Mouse (Mus musculus): ENCODE results near the gene Trim28.
"Not testable (repeated sequence)": the region's sequence is repeated elsewhere in the genome, so short reads cannot be mapped to it uniquely, and the experiment has no call there.

Trim28 gene

DNA sequence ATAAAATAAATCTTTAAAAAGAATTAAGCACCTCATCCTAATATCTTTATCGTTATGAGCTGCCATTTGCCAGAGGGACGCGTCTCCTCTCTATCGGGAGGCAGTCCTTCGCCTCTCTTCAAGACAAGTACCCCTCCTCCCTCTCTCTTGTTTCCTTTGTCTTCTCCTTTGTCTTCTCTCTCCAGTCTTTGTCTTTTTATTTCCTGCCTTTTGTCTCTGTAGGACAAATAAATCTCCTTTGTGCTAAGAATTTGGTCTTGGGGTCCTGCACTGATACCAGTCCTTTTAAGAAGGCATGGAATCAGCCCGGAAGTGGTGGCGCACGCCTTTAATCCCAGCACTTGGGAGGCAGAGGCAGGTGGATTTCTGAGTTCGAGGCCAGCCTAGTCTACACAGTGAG lies 60.6 kb downstream of the Trim28 start:
- no peak for DNase-seq (ENCODE audit: low spot score in 2 of 2)

- not testable (repeated sequence) for DNase-seq (ENCODE audit: low spot score in 2 of 2)
These were observed 64.5 kb downstream of the Trim28 start for GRCm38 (mm10) chr7:13063399-13063798.

DNA sequence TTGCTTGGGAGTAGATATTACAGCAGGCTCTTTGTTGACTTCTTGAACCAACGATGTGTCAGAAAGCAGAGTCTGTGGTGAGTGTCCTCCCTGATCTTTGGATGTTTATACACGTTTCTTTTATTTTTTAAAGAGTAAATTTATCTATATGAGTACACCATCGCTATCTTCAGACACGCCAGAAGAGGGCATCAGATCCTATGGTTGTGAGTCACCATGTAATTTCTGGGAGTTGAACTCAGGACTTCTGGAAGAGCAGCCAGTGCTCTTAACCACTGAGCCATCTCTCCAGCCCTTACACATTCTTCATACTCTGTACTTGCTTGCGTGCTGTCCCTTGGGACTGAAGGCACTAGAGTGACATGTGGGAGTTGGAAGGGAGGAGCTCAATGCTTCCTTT lies 73.4 kb downstream of the Trim28 start:
- DNase-seq (ENCODE audit: low spot score in 2 of 2): no peak

Data from frontal cortex, postnatal 10 days (tissue).